Mouse (Mus musculus) CH12.LX (cell line): ENCODE measurements around the gene Baiap2l1. TPM values are rescaled to one million over a fixed set of nuclear protein-coding genes. Genes with fewer than 3 reads are reported as not detected.
A peak's percentile ranks its signal among the peaks of the same experiment; 100 is the strongest.

ENCODE experiments used
- DNase-seq: peaks from one replicate; pipeline ENCODE4 v3.0.0-alpha.2; 2013; ENCODE audit errors: extremely low read depth
- H3K27ac ChIP-seq: 2 replicates; pipeline ENCODE4 v1.5.1; 2012; ENCODE audit warnings: low read depth, mild to moderate bottlenecking, control low read depth, moderate library complexity; ENCODE audit not compliant: insufficient read depth
- H3K27me3 ChIP-seq: replicated peaks from 2 replicates; pipeline ENCODE3; 2012; ENCODE audit warnings: inconsistent platforms
- H3K36me3 ChIP-seq, 2 experiments: replicated peaks in 1 of 2; 2 replicates each; pipeline versions ENCODE3 to v1.6.1; 2012; ENCODE audit warnings: inconsistent platforms in 1 of 2, low read length in 1 of 2, mild to moderate bottlenecking in 1 of 2, mixed read lengths in 1 of 2, moderate library complexity in 1 of 2; ENCODE audit not compliant: control insufficient read depth in 1 of 2, insufficient read depth in 1 of 2
- H3K4me1 ChIP-seq, 2 experiments: 2 replicates each; pipeline ENCODE4 v1.6.1; 2012; ENCODE audit warnings: inconsistent platforms in 1 of 2, moderate library complexity in 1 of 2; ENCODE audit not compliant: insufficient read depth in 2 of 2, control insufficient read depth in 1 of 2
- H3K4me2 ChIP-seq: 2 replicates; pipeline ENCODE4 v1.6.1; 2012; ENCODE audit warnings: low read depth, mild to moderate bottlenecking, control low read depth; ENCODE audit not compliant: poor library complexity, insufficient read depth, severe bottlenecking
- H3K4me3 ChIP-seq, 3 experiments: fragments of 150-350 bp in 1 of 3; sonication (generic) in 1 of 3; replicated peaks in 1 of 3; 2 replicates each; pipeline versions ENCODE3 to v1.5.1; 2011 to 2012; ENCODE audit warnings: low read depth in 2 of 3, low read length in 2 of 3, mild to moderate bottlenecking in 2 of 3, moderate library complexity in 2 of 3, control low read depth in 1 of 3, improper control_type of control experiment in 1 of 3, inconsistent platforms in 1 of 3, mixed read lengths in 1 of 3; ENCODE audit not compliant: poor library complexity in 1 of 3
- H3K79me2 ChIP-seq: replicated peaks from 2 replicates; pipeline ENCODE4 v1.6.1; 2012; ENCODE audit warnings: mild to moderate bottlenecking, moderate library complexity; ENCODE audit not compliant: control insufficient read depth, poor library complexity, insufficient read depth, severe bottlenecking; ENCODE audit errors: extremely low read depth
- H3K9ac ChIP-seq: 2 replicates; pipeline ENCODE4 v1.6.1; 2012; ENCODE audit warnings: low read depth, mild to moderate bottlenecking, control low read depth, moderate library complexity; ENCODE audit not compliant: insufficient read depth
- H3K9me3 ChIP-seq: replicated peaks from 2 replicates; pipeline ENCODE3; 2012; ENCODE audit warnings: low read length, inconsistent platforms, mixed read lengths
- BHLHE40 ChIP-seq: IDR thresholded peaks from 2 replicates; pipeline ENCODE4 v1.6.1; 2011; ENCODE audit warnings: mild to moderate bottlenecking, low read depth, low read length, improper control_type of control experiment
- E2F4 ChIP-seq: IDR thresholded peaks from 2 replicates; pipeline ENCODE4 v1.6.1; 2011; ENCODE audit warnings: low read depth, low read length, improper control_type of control experiment; ENCODE audit not compliant: insufficient replicate concordance
- ELF1 ChIP-seq: IDR thresholded peaks from 2 replicates; pipeline ENCODE4 v1.6.1; 2014; ENCODE audit warnings: low read depth, mild to moderate bottlenecking, inconsistent platforms, low read length, improper control_type of control experiment
- EP300 ChIP-seq: IDR thresholded peaks from 2 replicates; pipeline ENCODE4 v1.6.1; 2011; ENCODE audit warnings: low read length, improper control_type of control experiment
- ETS1 ChIP-seq: conservative IDR thresholded peaks from 2 replicates; pipeline ENCODE4 v1.6.1; 2012; ENCODE audit warnings: low read depth, mild to moderate bottlenecking, inconsistent platforms, low read length, improper control_type of control experiment, moderate library complexity
- MAFK ChIP-seq: IDR thresholded peaks from 2 replicates; pipeline ENCODE4 v1.6.1; 2011; ENCODE audit warnings: low read length, improper control_type of control experiment; ENCODE audit not compliant: insufficient replicate concordance
- MAZ ChIP-seq: IDR thresholded peaks from 2 replicates; pipeline ENCODE4 v1.6.1; 2012; ENCODE audit warnings: low read depth, mild to moderate bottlenecking, inconsistent platforms, low read length, improper control_type of control experiment, moderate library complexity
- PAX5 ChIP-seq: IDR thresholded peaks from 2 replicates; pipeline ENCODE4 v1.6.1; 2012; ENCODE audit warnings: low read length, inconsistent platforms, mixed read lengths
- POLR2A ChIP-seq: IDR thresholded peaks from 2 replicates; pipeline ENCODE4 v1.6.1; 2011; ENCODE audit warnings: low read depth, mild to moderate bottlenecking, improper control_type of control experiment, low read length
- RAD21 ChIP-seq: IDR thresholded peaks from 2 replicates; pipeline ENCODE4 v1.6.1; 2011; ENCODE audit warnings: low read depth, mild to moderate bottlenecking, low read length, improper control_type of control experiment, moderate library complexity
- SIN3A ChIP-seq: IDR thresholded peaks from 2 replicates; pipeline ENCODE4 v1.6.1; 2012; ENCODE audit warnings: low read length, improper control_type of control experiment, inconsistent platforms
- TCF12 ChIP-seq: IDR thresholded peaks from 2 replicates; pipeline ENCODE4 v1.6.1; 2014; ENCODE audit warnings: low read depth, mild to moderate bottlenecking, inconsistent platforms, low read length, improper control_type of control experiment
- UBTF ChIP-seq: IDR thresholded peaks from 2 replicates; pipeline ENCODE4 v1.6.1; 2012; ENCODE audit warnings: low read depth, mild to moderate bottlenecking, inconsistent platforms, low read length, improper control_type of control experiment, moderate library complexity
- USF2 ChIP-seq: conservative IDR thresholded peaks from 2 replicates; pipeline ENCODE4 v1.6.1; 2011; ENCODE audit warnings: low read depth, low read length, improper control_type of control experiment
- ZC3H11A ChIP-seq: IDR thresholded peaks from 2 replicates; pipeline ENCODE4 v1.6.1; 2012; ENCODE audit warnings: low read depth, mild to moderate bottlenecking, inconsistent platforms, low read length, improper control_type of control experiment
- ZNF384 ChIP-seq: IDR thresholded peaks from 2 replicates; pipeline ENCODE4 v1.6.1; 2012; ENCODE audit warnings: low read depth, low read length, improper control_type of control experiment, inconsistent platforms
- dilution Hi-C: fragments of 300-500 bp; cut with MboI; formaldehyde crosslinking; loops from 2 replicates; pipeline ENCODE4 v1.14.3; 2020; ENCODE audit warnings: low sequenced_read_pairs; ENCODE audit not compliant: extremely low pct_unique_long_range_greater_than_20kb, extremely low pct_ligation_motif_present
- in situ Hi-C: fragments of 300-500 bp; cut with MboI; formaldehyde crosslinking; loops from 3 replicates; pipeline ENCODE4 v1.14.3; 2019; ENCODE audit warnings: low sequenced_read_pairs, low pct_ligation_motif_present, low pct_unique_long_range_greater_than_20kb, mixed read lengths
- polyA plus RNA-seq: library from polyadenylated mRNA; unstranded; fragments of >175 nt; gene quantifications from 2 replicates; pipeline ENCODE4 v1.2.1, GENCODE M21; 2012; ENCODE audit warnings: low read depth; ENCODE audit not compliant: insufficient read length
- total RNA-seq, 2 experiments: library from RNA; depleted of rRNA; stranded (reverse); fragments of 300-350 nt in 1 of 2; fragments of >200 nt in 1 of 2; gene quantifications; 2 replicates each; pipeline ENCODE4 v1.2.3; 2012 to 2014

The Baiap2l1 gene
- total and polyA plus RNA-seq, 3 experiments = 0.04 to 0.40 (median 0.11) TPM

GRCm38 (mm10) chr5:144257451-144258110, 100.3 kb downstream of the Baiap2l1 start:
- in situ Hi-C loops = no loop called here
- Histone ChIP-seq H3K79me2 (no peaks in the 10 kb centered on the region), H3K9ac (no peak overlapping the region), H3K27ac (no peak overlapping the region), H3K27me3 (no peaks in the 10 kb centered on the region), H3K36me3 (peaks cover 0 to 57% of the 10 kb centered on the region in 2 experiments), H3K9me3 (no peaks in the 10 kb centered on the region), H3K4me3 (no peak overlapping the region), H3K4me1 (peaks cover 4 to 67% of the 10 kb centered on the region in 2 experiments), H3K4me2 (no peak overlapping the region)
- no peak for TF ChIP-seq UBTF
- TF ChIP-seq PAX5 = no peak
- TF ChIP-seq MAZ = no peak
- TF ChIP-seq ZNF384 = no peak
- no peak for TF ChIP-seq POLR2A
- no peak for TF ChIP-seq USF2
- TF ChIP-seq SIN3A = no peak
- no peak for TF ChIP-seq EP300
- dilution Hi-C loops = no loop called here
- DNase-seq = no peak

GRCm38 (mm10) chr5:144256888-144257287, 101.0 kb downstream of the Baiap2l1 start:
- in situ Hi-C loops = no loop called here
- dilution Hi-C loops = no loop called here

GRCm38 (mm10) chr5:144256541-144256870, 101.4 kb downstream of the Baiap2l1 start:
- H3K9ac ChIP-seq = peak overlapping the region; percentile 99; the same call in 1 of the 2 replicates
- H3K4me2 ChIP-seq = peak overlapping the region; percentile 89
- H3K9me3 ChIP-seq = no peaks in the 10 kb centered on the region
- in situ Hi-C loops = no loop called here
- peaks cover 9 to 78% of the 10 kb centered on the region in 2 experiments for H3K4me1 ChIP-seq
- TF ChIP-seq ELF1 (no peak), MAFK (no peak), EP300 (no peak), TCF12 (no peak), MAZ (no peak)
- dilution Hi-C loops = no loop called here
- peaks cover 0 to 48% of the 10 kb centered on the region in 2 experiments for H3K36me3 ChIP-seq
- H3K27me3 ChIP-seq = no peaks in the 10 kb centered on the region
- no peak for DNase-seq
- no peak overlapping the region for H3K27ac ChIP-seq
- peak overlapping the region; percentile 57 to 91 (median 76) for H3K4me3 ChIP-seq
- H3K79me2 ChIP-seq = no peaks in the 10 kb centered on the region

More at GRCm38 (mm10) chr5:144256888-144257287, 101.0 kb downstream of the Baiap2l1 start:
- Histone ChIP-seq H3K4me1 (peaks cover 8 to 74% of the 10 kb centered on the region in 2 experiments), H3K79me2 (no peaks in the 10 kb centered on the region), H3K36me3 (peaks cover 0 to 52% of the 10 kb centered on the region in 2 experiments), H3K27me3 (no peaks in the 10 kb centered on the region), H3K9me3 (no peaks in the 10 kb centered on the region), H3K4me2 (no peak overlapping the region; the same call in 1 of the 2 replicates), H3K27ac (no peak overlapping the region), H3K9ac (no peak overlapping the region), H3K4me3 (peak overlapping the region in 2 of 3 experiments; percentile 57 to 76)
- no peak for DNase-seq
- no peak for TF ChIP-seq UBTF
- TF ChIP-seq POLR2A = no peak
- no peak for TF ChIP-seq ETS1
- TF ChIP-seq E2F4 = no peak
- no peak for TF ChIP-seq RAD21
- no peak for TF ChIP-seq BHLHE40
- TF ChIP-seq MAFK = no peak
- TF ChIP-seq ZC3H11A = no peak
- TF ChIP-seq, all 38 proteins: peak for 0
